Mouse (Mus musculus) cerebellum, postnatal 4 days (tissue): ENCODE results near the gene Nsmce1.

Experiments used
- DNase-seq, 2 experiments: peaks; one replicate each; pipeline ENCODE4 v3.0.0; 2022; ENCODE audit warnings: low spot score in 2 of 2, mixed read lengths in 1 of 2

The Nsmce1 gene

DNA sequence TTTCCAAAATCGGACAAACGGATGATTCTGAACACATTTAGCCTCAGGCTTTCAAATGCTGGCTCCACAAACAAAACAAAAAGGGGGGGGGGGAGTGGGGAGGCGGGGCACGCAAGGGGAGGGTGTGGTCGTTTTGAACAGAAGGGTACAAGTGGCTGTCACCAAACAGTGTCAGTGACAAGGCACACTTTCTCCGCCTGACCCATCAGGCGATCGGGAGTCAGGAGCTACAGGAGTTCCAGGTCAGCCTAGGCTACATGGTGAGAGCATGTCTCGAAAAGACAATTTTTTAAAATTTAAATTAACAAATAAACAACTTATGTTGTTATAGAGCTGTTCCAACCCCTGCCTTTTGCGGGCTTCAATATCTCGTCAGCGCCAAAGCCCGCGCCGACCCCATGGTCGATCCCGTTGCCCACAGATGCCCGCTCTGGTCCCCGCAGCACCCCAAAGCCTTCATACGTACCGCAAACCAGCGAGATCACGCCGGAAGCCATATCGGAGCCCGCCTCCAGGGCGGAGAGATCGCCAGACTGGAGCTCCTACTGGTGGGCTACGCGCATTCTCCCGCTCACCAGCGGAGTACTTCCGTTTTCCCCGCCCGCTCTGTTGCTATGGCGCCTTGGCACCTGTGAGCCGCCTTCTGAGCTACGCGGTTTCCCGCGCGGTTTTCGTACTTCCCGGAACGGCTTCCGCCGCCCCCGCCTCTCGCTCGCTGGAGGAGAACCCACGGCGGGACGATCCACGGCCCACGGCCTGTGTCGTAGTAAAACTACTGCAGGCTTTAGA lies at the start of gene Nsmce1:
Gene Nsmce1, minus strand, starts transcription at position 650 of the 789 bp plus-strand sequence.
- DNase-seq, result peak; percentile 88 to 92

- no peak for DNase-seq
Observed at GRCm38 (mm10) chr7:125541026-125541425, 49.6 kb upstream of the Nsmce1 start.

DNA sequence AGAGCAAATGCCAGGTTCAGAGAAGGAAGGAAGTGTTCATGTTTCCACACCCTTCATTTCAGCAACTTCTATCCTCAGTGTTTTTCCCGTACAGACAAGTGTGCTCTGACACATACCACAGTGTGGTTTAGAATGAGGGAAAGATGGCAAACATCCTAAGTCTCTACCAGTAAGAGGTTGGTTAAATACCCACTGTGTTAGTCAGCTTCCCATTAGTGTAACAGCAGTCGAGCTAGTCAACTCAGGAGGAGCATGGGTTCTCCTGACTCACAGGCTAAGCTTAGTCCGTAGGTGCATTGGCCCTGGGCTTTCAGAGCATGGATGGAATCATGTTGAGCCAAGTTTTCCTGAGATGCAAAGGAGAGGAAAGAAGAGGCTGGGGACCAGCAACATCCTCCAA lies 48.0 kb upstream of the Nsmce1 start:
- no peak for DNase-seq

- no peak for DNase-seq
Observed at GRCm38 (mm10) chr7:125527901-125528580, 36.6 kb upstream of the Nsmce1 start.

- DNase-seq, result no peak
Observed at GRCm38 (mm10) chr7:125527186-125527585, 35.8 kb upstream of the Nsmce1 start.

GRCm38 (mm10) chr7:125523051-125523450 lies 31.7 kb upstream of the Nsmce1 start:
- no peak for DNase-seq

- DNase-seq, result no peak
Observed at GRCm38 (mm10) chr7:125519715-125520114, 28.3 kb upstream of the Nsmce1 start.

DNA sequence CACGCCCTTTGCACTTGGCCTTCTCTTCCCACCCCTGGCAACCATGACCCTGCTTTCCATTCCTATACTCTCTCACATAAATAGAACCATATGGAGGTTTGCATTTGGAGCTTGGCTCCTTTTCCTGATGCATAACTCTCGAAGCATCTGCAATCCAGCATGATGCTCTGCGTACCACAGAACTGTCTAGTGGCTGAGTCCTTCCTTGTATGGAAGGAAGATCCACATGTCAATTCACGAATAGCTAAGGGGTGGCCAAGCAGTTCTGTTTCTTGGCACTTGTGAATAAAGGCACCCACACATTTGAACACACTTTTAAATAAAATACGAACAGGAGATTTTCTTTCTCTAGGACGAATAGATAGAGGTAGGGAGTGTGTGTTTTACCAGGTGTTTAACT lies 26.1 kb upstream of the Nsmce1 start:
- DNase-seq, result no peak

DNA sequence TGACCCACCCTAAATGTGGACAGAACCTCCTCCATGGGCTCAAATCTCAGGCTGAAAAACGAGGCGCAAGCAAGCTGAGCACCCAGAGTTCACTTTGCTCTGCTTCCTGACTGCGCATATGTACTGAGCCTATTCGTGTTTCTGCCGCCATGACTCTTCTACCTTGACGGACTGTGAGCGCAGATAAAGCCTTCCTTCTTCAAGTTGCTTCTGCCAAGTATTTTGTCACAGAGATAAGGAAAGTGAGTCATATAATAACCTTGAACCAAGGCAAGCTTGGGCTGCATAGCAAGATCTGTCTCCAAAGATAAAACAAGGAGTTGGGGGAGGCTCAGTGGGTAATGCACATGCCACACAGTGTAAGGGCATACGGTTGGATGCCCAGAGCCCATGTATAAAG lies 25.3 kb upstream of the Nsmce1 start:
- DNase-seq, result no peak

DNA sequence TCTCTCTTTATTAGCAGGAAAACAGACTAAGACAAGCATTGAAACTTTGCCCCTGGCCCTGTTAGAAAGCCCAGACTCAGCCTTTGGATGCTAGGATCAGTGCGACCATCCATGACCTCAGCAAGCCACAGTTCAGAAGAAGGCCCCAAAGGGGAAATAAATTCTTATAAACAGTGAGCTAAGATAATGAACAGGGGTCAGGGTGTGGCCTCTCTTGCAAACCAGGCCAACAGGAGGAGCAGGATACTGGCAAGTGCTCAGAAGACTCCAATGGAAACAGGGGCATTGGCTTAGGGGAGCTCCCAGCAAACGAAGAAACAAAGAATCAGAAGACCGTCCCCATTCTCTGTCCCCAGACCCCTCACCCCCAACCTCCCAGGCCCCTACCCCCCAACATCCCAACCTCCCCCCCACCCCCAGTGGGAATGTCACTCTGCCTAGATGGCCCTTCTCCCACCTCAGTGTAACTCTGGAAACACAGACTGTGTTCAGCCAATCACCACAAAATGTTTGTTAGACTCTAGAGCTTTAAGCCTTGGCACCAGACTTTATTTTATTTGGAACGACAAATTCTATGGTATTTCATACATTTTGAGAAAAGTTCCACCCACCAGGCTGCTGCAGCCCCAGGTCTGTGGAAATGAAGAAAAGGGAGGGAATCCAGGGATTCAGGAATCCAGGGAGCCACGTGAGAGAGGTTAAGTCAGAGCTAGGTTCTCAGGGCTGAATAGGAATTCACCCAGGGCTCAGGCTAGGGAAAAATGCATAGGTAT lies 23.9 kb upstream of the Nsmce1 start:
- no peak for DNase-seq

- DNase-seq, result no peak
Observed at GRCm38 (mm10) chr7:125511852-125512251, 20.5 kb upstream of the Nsmce1 start.

- no peak for DNase-seq
Observed at GRCm38 (mm10) chr7:125511432-125511831, 20.0 kb upstream of the Nsmce1 start.

GRCm38 (mm10) chr7:125507279-125507678 lies 15.9 kb upstream of the Nsmce1 start:
- no peak for DNase-seq

DNA sequence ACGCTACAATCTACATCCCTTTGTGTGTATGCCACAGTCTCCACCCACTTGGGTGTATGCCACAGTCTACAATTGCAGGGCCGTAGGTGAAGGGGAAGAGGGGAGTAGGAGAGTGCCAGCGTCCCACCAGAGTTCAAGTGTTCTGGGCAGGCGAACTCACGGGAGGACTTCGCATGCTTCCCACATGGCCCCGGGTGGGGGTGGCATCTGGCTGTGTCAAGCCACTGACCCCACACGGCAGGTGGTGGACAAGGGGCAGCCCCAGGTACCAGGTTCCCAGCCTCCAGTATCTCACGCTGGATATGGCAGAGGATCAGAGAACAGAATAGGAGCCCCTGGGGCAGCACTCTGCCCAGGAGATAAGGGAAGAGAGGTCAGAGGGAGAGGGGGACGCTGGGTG lies 14.2 kb upstream of the Nsmce1 start:
- no peak for DNase-seq

DNA sequence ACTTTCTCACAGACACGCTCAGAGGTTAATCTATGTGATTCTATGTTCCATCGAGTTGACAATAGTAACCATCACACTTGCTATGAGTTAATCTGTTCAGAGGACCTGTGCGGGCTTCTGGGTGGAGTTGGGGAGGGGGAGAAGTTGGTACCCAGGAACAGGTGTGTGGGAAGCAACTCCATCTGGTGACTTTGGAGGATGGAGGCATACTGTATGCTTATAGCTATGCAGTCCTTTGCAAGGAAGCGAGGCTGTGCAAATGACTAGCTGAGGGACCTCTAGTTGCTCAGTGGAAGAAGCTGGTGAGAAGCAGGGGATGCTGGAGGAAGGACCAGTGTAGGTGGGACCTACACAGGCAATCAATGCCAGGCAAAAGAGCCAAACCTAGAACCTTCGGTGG lies 13.2 kb upstream of the Nsmce1 start:
- DNase-seq, result no peak

DNA sequence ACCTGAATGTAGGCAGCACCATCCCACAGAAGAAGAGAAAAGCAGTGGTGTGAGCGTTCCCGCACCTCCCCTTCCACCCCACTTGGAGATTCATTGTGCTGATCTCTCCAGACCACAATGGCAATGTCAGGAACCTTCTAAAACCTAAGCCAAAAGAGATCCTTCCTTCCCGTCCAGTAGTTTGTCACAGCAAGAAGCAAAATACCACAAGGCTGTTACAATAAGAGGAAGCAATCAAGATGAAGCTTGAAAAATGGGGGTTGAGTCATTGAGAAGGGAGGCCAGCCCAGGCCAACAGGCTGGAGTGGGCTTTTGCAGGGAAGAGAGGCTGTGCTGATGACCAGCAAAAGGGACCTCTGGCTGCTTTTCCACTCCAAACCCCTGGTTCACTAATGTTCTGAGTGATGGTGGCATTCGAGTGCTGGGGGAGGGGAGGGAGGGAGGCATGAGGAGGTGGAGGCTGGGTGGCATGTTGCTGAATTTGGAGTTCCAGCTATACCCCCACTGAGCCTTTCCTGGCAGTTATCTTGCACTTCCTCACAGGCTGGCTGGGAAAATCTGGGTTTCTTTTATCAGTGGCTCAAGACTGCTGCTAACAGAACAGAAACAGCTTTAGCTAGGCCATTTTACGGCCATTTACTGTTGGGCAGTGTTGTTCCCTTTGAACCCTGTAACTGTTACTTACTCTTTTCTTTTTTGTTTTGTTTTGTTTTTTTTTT lies 12.1 kb upstream of the Nsmce1 start:
- DNase-seq, result no peak

- DNase-seq, result no peak
Observed at GRCm38 (mm10) chr7:125500879-125501278, 9.5 kb upstream of the Nsmce1 start.

- no peak for DNase-seq
Observed at GRCm38 (mm10) chr7:125499927-125500868, 8.8 kb upstream of the Nsmce1 start.

- no peak for DNase-seq
Observed at GRCm38 (mm10) chr7:125495864-125496440, 4.6 kb upstream of the Nsmce1 start.

DNA sequence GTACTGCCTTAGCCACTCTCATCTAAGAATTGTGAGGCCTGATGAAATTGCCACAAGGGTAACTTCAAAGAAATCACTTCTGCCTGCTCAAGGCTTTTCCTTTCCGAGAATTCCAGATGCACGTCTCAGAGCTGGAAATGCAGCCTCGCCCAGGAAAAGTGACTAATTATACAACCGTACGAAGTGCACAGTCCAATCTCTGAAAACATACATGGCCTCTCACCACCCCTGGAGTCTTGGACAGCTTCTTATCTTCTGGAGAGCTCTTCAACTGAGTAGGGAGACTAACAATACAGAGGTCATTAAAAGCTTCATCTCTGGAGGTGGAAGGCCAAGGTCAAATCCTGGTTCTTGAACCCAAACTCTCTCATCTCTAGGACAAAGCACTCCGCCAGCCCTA lies 1.2 kb upstream of the Nsmce1 start:
- DNase-seq, result no peak
